Mouse (Mus musculus): Measurements from ENCODE around the gene Traf7.

DNA sequence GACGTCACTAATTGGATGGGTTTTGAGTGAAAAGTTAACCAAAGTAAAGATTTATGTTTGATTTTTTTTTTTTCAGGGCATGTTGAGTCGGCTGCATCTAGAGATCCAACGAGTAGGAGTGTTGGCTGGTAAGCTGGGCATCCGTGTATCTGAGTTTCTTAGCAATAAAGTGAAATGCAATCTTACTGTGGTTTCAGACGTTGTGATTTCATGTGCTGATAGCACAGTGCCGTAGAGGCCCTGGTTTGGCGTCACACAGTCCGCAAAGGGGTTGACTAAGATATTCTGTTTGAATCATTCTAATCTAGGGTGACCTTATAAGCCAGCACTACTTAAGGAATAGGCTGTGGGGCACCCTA is 801 bp upstream of the Traf7 start:
- TF ChIP-seq POLR2A (IDR thresholded peaks at IDR 0.05; ENCODE audit: insufficient read length, low read depth) (no peak), POLR2AphosphoS2 (IDR thresholded peaks at IDR 0.05; ENCODE audit: insufficient read length, low read depth) (no peak), E2F4 (IDR thresholded peaks at IDR 0.05; ENCODE audit: insufficient read depth) (no peak), TCF12 (IDR thresholded peaks at IDR 0.05; ENCODE audit: insufficient read depth, poor library complexity, severe bottlenecking) (no peak), MAX (IDR thresholded peaks at IDR 0.05; ENCODE audit: low read depth) (no peak), CEBPB (IDR thresholded peaks at IDR 0.05; ENCODE audit: insufficient read depth, poor library complexity, severe bottlenecking) (no peak), MYOD1 (IDR thresholded peaks at IDR 0.05; ENCODE audit: control insufficient read depth in 1 of 3, insufficient read length in 2 of 3, low read depth in 2 of 3) (no peak)

Measured in myocyte (in vitro differentiated cells).